Mouse (Mus musculus): ENCODE results near the gene Coq2.

Coq2 gene

DNA sequence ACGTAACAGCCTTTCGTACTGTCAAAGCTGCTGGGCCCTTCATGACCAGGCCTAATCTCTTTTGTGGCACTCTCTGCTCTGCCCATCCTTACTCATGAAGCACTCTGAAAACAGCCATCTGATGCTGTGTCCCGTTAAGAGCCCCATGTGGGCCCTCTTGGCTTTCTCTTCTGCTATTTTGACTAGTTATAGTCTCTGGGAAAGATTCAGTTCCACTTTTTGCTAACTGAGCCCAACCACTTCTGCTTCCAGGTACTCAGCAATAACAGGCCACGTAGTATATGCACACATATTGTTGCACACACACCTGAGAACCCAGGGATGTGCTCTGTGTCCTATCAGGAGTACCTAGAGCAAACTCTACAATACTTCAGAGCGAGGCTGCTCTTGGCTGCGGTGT lies 11.9 kb downstream of the Coq2 start:
- no peak for DNase-seq (ENCODE audit: low read depth, low spot score)

- DNase-seq (ENCODE audit: low read depth, low spot score), result no peak
These were observed 16.5 kb downstream of the Coq2 start for GRCm38 (mm10) chr5:100658460-100658859.

- DNase-seq (ENCODE audit: low read depth, low spot score), result no peak
These were observed 18.6 kb downstream of the Coq2 start for GRCm38 (mm10) chr5:100656352-100656751.

DNA sequence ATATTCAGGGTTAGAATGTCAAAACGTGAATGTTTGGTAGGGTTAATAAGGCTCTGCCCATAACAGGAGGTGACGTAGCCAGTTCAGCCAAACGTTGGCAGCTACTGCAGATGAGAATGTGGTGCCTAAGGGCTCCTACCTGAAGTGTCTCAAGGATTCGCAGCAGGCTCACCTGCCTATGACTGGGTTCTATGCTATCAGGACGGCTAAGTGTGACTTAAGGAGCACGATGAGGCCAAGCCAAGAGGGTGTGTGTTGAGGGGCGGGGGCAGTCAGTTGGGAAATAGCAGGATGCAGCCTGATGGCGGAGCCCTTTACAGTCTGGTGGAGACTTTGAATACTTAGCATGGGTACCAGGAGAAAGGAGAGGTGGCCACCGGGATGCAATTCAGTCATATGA lies 22.6 kb downstream of the Coq2 start:
- no peak for DNase-seq (ENCODE audit: low read depth, low spot score)

GRCm38 (mm10) chr5:100651486-100651885 lies 23.5 kb downstream of the Coq2 start:
- DNase-seq (ENCODE audit: low read depth, low spot score), result no peak

DNA sequence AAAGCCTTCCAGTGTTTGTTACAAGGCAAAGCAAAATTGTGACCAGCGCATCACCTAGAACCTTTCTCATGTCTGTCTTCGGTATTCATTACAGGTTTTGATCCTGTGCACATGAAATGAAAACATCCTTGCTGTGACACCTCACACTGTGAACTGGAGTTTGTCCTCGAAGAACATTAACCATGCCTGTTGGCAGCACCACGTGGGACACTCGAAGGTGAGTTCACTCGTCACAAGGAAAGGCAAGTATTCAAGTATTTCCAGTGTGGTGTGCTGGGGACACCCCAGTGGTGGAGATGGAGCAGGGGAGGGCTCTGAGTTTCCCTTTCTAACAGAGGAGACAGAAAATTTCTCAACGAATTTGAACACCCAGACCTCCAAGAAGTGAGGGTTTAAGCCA lies 24.0 kb downstream of the Coq2 start:
- no peak for DNase-seq (ENCODE audit: low read depth, low spot score)

- no peak for DNase-seq (ENCODE audit: low read depth, low spot score)
These were observed 26.4 kb downstream of the Coq2 start for GRCm38 (mm10) chr5:100648546-100648945.

DNA sequence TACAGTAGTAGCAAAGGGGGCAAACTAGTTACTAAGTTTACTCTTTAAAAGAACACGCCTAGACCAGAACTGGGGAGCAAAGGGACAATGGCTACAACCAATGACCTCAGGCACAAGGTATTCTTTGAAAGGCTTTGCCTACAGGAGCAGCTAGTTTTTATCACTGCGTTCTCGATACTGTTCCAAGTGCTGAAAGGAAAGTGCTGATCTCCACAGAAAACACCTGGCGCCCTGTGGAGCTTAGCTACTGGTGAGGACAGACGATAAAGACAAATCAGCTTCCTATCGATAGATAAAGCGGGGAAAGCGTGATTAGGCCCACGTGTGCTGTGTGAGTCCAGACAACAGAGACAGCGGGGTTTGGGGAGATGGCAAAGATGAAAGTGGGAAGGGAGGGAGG lies 26.9 kb downstream of the Coq2 start:
- DNase-seq (ENCODE audit: low read depth, low spot score), result no peak

DNA sequence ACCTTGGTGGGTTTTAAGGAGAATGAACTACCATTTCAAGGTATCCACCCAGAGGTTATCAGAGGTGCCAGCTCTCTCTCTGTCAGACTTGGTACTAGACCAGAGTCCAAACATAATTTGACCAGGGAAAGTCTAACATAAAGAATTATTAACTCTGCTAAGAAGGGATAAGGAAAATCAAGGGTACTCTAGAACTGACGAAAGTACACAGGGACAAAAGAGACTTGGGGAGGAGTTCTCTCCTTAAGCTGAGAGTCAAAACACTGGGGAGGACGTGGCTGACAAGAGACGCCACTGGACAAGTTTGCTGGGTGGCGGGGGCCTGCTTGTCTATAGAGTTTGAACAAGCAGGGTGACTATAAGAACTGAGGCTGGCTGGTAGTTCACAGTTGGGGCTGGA lies 28.4 kb downstream of the Coq2 start:
- DNase-seq (ENCODE audit: low read depth, low spot score), result no peak

- no peak for DNase-seq (ENCODE audit: low read depth, low spot score)
These were observed 30.9 kb downstream of the Coq2 start for GRCm38 (mm10) chr5:100643991-100644535.

- no peak for DNase-seq (ENCODE audit: low read depth, low spot score)
These were observed 31.5 kb downstream of the Coq2 start for GRCm38 (mm10) chr5:100643253-100643990.

- DNase-seq (ENCODE audit: low read depth, low spot score), result no peak
These were observed 32.6 kb downstream of the Coq2 start for GRCm38 (mm10) chr5:100642316-100642715.

DNA sequence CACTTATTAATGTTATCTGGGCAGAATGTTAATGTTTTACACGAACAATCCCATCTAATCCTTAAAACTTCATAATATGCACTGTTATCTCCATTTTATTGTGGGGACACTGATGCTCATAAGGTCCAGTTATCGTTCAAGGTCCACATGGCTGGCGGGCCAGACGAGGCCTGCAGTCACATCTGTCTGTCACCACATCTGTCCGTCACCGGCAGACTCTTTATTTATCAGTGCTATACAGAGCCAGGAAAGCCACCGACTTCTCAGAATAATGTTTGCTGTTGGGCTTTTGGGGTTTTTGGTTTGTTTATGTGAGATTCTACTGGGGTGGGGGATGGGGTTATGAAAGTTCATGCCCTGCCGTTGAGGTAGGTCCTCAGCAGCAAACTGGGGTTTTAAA lies 36.5 kb downstream of the Coq2 start:
- no peak for DNase-seq (ENCODE audit: low read depth, low spot score)

- DNase-seq (ENCODE audit: low read depth, low spot score), result no peak
These were observed 38.0 kb downstream of the Coq2 start for GRCm38 (mm10) chr5:100636794-100637544.

DNA sequence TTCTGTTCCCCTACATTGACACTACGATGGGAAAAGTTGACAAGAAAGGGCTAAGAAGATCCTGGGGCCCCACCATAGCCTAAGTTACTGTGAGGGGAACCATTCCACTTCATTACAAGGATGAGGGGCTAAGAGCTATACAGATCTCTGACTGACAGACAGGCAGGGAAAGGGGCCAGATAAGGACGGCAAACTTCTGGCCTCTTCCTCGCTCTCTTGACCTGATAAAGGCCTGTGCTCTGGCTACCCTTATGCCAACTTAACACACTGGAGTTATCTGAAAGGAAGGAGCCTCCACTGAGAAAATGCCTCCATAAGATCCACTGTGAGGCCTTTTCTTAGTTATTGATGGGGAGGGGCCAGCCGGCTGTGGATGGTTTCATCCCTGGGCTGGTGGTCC lies 39.0 kb downstream of the Coq2 start:
- no peak for DNase-seq (ENCODE audit: low read depth, low spot score)

DNA sequence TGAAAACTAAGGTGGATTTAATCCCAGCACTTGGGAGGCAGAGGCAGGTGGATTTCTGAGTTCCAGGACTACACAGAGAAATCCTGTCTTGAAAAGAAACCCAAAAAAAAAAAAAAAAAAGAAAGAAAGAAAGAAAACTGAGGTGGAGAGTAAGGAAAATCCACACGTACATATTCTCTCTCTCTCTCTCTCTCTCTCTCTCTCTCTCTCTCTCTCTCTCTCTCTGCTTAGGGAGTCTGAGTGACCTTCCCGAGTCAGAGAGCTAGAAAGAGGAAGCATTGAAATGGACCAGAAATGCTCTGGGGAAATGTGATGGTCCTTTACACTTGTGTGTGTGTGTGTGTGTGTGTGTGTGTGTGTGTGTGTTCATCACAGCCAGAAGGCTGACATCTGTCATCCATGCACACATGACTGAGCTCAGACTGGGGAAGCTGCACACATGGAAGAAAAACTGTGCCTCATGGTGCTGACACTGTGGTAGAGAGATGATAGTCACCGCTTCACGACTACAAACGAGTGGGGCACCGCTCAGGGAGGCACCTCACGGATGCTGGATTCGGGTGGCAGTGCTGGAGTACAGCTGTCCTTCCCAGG lies 40.0 kb downstream of the Coq2 start:
- no peak for DNase-seq (ENCODE audit: low read depth, low spot score)

DNA sequence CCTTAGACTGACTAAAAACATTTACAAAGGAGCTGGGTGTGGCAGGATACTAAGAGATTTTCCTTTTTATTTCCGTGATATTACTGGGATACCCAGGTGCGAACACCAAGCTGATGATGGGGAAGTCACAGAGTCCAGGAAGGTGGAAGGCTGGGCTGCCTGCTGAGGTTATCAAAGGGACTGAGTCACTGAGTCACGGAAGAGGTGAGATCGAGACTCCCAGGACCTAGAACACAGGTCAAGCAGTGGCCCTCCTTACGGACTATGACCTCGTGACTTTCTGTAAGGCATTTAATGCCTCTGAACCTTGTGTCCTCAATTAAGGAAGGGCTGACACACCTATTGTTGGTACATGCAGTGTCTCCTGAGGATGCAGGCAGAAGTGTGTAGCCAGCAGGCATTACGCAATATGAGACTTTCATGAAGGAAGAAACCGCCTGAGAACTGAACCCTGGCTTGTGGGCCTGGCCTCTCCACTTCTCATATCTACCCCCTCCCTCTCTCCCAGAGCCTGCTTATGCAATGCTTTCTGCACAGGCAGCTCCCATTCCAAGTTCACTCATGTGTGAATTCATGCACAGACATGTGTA lies 42.3 kb downstream of the Coq2 start:
- no peak for DNase-seq (ENCODE audit: low read depth, low spot score)

GRCm38 (mm10) chr5:100628807-100629206 lies 46.1 kb downstream of the Coq2 start:
- no peak for DNase-seq (ENCODE audit: low read depth, low spot score)

DNA sequence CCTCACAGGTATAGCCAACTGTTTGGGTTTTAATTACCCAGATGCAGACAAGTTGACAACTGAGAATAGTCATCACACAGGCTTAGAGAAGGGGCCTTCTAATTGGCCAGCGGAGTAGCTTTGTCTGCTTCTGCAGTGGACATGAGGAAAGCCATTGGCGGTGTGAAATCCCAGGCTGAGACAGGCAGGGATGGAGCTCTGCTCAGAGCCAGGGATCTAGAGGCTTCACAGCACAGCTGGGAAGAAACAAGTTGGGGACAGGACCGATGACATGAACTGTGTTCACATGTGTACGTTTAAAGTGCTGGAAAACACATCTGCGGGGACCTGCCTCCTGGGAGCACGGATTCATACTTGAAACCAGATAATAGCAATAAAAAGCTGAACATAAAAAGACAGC lies 48.4 kb downstream of the Coq2 start:
- DNase-seq (ENCODE audit: low read depth, low spot score), result no peak

GRCm38 (mm10) chr5:100624743-100625360 lies 50.1 kb downstream of the Coq2 start:
- DNase-seq (ENCODE audit: low read depth, low spot score), result no peak

DNA sequence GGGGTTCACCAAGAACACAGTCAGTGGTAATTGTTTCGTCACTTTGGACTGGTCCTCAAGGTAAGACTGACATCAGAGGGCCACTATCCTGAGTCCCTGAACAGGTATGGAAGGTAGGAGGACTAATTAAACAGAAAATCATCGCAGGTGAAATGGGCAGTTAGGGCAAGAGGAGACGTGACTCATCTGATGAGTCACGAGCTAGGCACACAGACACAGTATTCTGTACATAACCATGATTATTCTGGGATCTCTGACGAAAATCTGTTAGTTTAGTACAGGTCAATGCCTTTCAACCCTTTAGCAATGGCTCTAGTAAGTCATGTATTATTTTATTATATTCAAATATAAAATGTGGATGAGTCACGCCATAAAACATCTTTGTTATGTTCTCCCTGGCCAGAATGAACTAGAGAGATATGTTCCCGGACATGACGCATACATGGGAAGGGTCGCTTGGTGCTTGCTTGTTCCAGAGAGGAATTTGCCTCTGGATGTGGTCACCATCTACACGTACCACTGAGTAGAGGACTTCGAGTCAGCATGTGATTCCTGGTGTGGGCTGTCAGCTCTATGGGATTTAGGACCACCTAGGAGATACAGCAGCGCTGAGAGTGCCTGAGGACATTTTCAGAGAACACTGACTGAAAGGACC lies 52.3 kb downstream of the Coq2 start:
- no peak for DNase-seq (ENCODE audit: low read depth, low spot score)
